Mouse (Mus musculus): ENCODE results near the gene Ptch2.

GRCm38 (mm10) chr4:117115592-117115991, 19.7 kb downstream of the Ptch2 start:
- TF ChIP-seq CTCF (IDR thresholded peaks at IDR 0.05; ENCODE audit: low read depth, low read length) (no peak), POLR2A (IDR thresholded peaks at IDR 0.05; ENCODE audit: extremely low read depth, insufficient read depth, low read length) (no peak)

Data from liver, adult 2 months (tissue).